ENCODE assay signal across 7 mouse cellular contexts in the genomic region with DNA sequence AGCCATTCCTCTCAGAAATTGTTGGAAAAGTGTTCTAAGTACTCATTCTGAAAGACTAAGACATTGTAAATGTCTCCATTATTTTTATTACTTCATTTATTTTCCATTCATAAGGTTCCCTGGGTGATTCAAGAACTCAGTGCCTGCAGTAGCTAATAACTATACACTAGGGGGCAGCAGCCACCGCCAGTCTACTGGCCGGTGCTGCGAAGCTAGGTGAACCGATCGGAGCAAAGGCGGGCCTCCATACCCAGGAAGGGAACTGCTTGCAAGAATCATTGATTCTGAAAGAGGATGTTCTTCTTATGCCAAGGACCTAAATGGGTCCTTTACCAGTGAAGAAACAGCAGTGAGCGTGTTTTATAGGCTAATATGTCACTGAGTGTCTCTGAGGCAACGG. TPM values are rescaled to one million over a fixed set of nuclear protein-coding genes. Genes with fewer than 3 reads are reported as not detected.
DNase-seq lines count a peak whose midpoint lies in the region; ATAC-seq and TF ChIP-seq lines count a peak whose summit lies in the region.

No protein-coding gene starts in this region.

- TF ChIP-seq POLR2A in cerebellum, adult 2 months (IDR thresholded peaks at IDR 0.05; ENCODE audit: borderline replicate concordance, insufficient read depth, low read length), result no peak

- no peaks in the 10 kb centered on the region for H3K4me1 ChIP-seq in cerebellum, adult 2 months (ENCODE audit: control insufficient read depth, insufficient read depth, low read length)
- H3K4me1 ChIP-seq in hindbrain, embryonic 12.5 days, result no peaks in the 10 kb centered on the region

- no peak overlapping the region for H3K9ac ChIP-seq in hindbrain, embryonic 12.5 days

- no peak overlapping the region for H3K4me3 ChIP-seq in cerebellum, adult 2 months (replicated peaks; ENCODE audit: insufficient read depth, low read depth, low read length)
- no peak overlapping the region for H3K4me3 ChIP-seq in hindbrain, embryonic 12.5 days

- peak; percentile 93 for TF ChIP-seq CTCF in cerebellum, adult 2 months (IDR thresholded peaks at IDR 0.05; ENCODE audit: borderline replicate concordance, insufficient read depth, low read depth, low read length)

- 16% methylated on average over 8 of the region's 8 CpGs for WGBS in cerebellum, adult 2 months
- 18% methylated on average over 8 of the region's 8 CpGs for WGBS in hindbrain, embryonic 12.5 days

- no peak overlapping the region for H3K4me2 ChIP-seq in hindbrain, embryonic 12.5 days (replicated peaks)

- no peak overlapping the region for H3K27ac ChIP-seq in cerebellum, adult 2 months (ENCODE audit: insufficient read depth, low read length)
- H3K27ac ChIP-seq in hindbrain, embryonic 12.5 days, result no peak overlapping the region

- ATAC-seq in hindbrain, embryonic 12.5 days (ENCODE audit: low FRiP score), result 0 out of 2 replicates have a peak, but pooled peaks have one; percentile 52
- peak; percentile 97 for ATAC-seq in megakaryocyte-erythroid progenitor cell, adult 5-6 weeks (replicated peaks; ENCODE audit: low FRiP score, low TSS enrichment, poor library complexity, severe bottlenecking)

- no peaks in the 10 kb centered on the region for H3K36me3 ChIP-seq in hindbrain, embryonic 12.5 days

- H3K9me3 ChIP-seq in hindbrain, embryonic 12.5 days (replicated peaks), result no peaks in the 10 kb centered on the region

- no peaks in the 10 kb centered on the region for H3K27me3 ChIP-seq in cerebellum, adult 2 months (ENCODE audit: control insufficient read depth, insufficient read depth, low read length)
- H3K27me3 ChIP-seq in hindbrain, embryonic 12.5 days, result no peaks in the 10 kb centered on the region; the same call in 1 of the 2 replicates

- DNase-seq in R1 (ENCODE audit: low read depth, low spot score), result peak; percentile 44
- DNase-seq in cerebellum, adult 2 months, result peak; percentile 76 to 78
- peak; percentile 44 to 71 for DNase-seq in frontal cortex, postnatal 10 days (ENCODE audit: low spot score in 2 of 2)
- DNase-seq in layer of hippocampus, postnatal 25 days (ENCODE audit: extremely low spot score in 1 of 2, low spot score in 1 of 2), result peak; percentile 52 to 60
- peak; percentile 77 for DNase-seq in skeletal muscle tissue, adult 2 months (ENCODE audit: low read depth, low spot score)

RNA-seq across cellular contexts. Expression of gene Bhlhe41, which starts 35.2 kb away (rescaled TPM):
- 33.9 and 35.0 TPM in 2 replicates for polyA plus RNA-seq in cerebellum, adult 2 months (2012; rRNA removed)
- 2.4 and 2.9 TPM in 2 replicates for polyA plus RNA-seq in hindbrain, embryonic 12.5 days (2016; fragmentation: Nextera tagmentation; extraction: Ambion mirVana)
- total RNA-seq in layer of hippocampus, postnatal 25 days (2021), result 10 to 100 TPM; 37.2 to 39.9 TPM
- not detected in 2 replicates for total RNA-seq in megakaryocyte-erythroid progenitor cell, adult 5-6 weeks (2014; fragmentation: Nextera tagmentation)
- total RNA-seq in megakaryocyte-erythroid progenitor cell, adult 5-6 weeks (2017), result 0.19 TPM in 1 of 2 replicates, not detected in the other

Comparison
In these comparisons a context has a peak if more than half of its experiments do, and no peak if none do; other contexts are left out.
1. RNA of gene Bhlhe41, which starts 35.2 kb away (total RNA-seq): 37.2 to 39.9 TPM in layer of hippocampus, postnatal 25 days; 0.19 TPM in megakaryocyte-erythroid progenitor cell, adult 5-6 weeks; every median in the first group is over 10 times any median in the second.
2. Peak in every context shown above with its lines, with median percentiles within 50 percentile points of each other: DNase-seq.